Mouse (Mus musculus) retina, postnatal 7 days (tissue): ENCODE data around the gene BC030499.

Experiments
- DNase-seq: peaks from one replicate; pipeline ENCODE4 v3.0.0-alpha.2; 2012; ENCODE audit warnings: low read depth, low spot score

BC030499 gene

DNA sequence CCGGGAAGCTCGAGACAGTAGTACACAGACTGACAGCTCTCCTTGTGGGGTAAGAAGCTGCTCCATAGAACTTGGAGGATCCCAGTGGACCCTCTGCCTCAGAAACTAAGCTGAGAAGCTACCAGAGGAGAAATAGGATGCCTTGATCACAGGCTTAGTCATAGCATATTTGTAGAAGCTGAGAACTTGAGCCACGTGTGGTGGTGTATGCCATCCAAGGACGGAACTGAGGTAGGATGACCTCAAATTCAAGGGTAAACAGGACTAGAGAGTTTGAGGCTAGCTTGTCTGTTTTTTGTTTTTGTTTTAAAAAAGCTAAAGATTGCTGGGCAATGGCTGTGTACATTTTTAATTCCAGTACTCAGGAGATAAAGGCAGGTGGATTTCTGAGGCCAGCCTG lies 14.6 kb downstream of the BC030499 start:
- no peak for DNase-seq

DNA sequence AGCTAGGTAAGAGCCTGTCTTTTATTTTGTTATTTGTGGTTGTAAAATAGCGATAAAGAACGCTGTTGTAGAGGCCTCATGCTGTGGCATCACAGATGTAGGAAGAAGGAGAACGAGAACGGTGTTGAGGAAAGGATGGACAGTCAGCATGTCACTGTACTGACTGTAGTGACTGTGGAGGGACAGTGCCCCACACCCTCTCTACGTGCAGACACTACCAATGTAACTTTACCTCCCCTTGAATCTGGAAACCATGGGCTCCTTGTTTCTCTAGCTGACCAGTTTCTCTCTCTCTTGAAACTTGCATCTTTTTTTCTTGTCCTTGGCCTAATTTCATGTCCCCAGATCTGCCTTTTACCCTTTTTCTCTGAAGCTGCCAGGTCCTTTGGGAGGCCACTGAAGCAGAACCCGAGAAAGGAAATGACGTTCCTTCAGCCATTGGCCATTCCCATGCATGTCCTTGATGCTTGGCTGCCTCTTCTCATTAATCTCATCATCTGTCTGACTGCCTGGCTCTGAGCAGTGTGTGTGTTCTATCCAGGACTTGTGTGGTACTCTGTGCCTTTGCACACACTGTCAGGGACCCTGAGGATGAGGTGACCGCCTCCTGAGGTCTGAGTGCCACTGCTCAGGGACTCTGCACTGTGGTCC lies 20.3 kb downstream of the BC030499 start:
- no peak for DNase-seq

DNA sequence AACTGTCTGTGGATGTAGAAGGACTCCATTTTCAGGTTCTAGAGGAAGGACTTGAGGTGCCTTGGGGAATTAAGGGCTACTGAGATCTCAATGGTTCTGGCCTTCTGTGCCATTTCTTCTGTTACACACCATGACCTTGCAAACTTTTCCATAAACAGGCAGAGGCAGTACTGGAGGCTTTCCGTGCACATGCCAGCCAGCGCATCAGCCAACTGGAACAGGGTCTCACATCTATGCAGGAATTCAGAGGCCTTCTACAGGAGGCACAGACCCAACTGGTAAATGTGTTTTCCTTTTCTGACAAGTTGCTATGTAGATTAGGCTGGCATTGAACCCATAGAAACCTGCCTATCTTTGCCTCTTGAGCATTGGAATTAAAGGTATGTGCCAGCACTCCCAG lies 23.0 kb downstream of the BC030499 start:
- DNase-seq: no peak

GRCm38 (mm10) chr11:78318411-78318810 lies 27.8 kb downstream of the BC030499 start:
- no peak for DNase-seq

DNA sequence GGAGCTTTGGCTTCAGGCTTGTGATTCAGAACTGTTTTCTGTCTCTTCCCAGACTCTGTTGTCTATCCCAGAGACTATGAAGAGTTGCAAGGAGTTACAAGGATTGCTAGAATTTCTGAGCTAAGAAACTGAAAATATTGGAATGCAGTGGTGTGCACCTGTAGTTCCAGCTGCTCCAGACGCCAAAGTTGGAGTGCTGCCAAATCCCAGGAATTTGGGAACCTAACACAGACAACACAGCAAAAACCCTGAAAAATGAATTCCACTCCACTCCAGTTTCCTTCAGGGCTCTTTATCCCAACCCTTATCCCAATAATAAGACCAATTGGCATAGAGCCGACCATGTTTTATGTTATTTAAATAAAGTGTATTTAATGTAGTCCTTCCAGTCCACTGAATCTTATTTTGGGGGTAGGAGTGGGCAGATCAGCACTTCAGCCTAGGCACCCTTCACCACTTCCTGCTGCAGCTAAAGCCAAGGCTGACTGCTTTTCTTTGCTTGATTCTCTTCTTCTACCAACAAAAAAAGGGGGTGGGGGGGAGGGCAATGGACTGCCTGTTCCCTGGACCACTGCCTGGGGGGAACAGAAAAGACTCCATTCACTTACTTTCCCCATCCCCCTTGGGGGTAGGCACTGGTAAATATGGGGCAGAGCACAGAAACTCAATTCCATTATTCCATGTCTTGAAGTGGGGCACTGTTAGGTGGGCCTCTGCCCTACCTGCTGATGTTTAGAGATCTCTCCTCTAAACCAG lies 31.6 kb downstream of the BC030499 start:
- no peak for DNase-seq

- DNase-seq: peak; percentile 65
Observed at GRCm38 (mm10) chr11:78322860-78323259, 32.2 kb downstream of the BC030499 start, which contains the start of gene Aldoc. TSS of gene Aldoc (plus strand) at chr11:78322968.

- DNase-seq: no peak
Observed at GRCm38 (mm10) chr11:78324000-78324785, 33.6 kb downstream of the BC030499 start.

DNA sequence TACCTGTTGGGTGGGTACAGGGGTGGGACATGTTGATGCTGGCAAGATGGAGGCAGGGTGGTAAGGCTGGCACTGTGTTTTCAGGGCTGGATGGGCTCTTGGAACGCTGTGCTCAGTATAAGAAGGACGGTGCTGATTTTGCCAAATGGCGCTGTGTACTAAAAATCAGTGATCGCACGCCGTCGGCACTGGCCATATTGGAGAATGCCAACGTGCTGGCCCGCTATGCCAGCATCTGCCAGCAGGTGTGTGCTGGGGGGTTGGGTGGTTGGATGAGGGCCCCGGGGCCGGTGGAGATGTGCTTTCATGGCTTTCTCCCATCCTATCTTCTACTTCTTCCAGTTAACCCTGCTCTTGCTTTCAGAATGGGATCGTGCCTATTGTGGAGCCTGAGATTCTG lies 34.3 kb downstream of the BC030499 start:
- no peak for DNase-seq

GRCm38 (mm10) chr11:78327215-78327614 lies 36.6 kb downstream of the BC030499 start:
- DNase-seq: no peak

DNA sequence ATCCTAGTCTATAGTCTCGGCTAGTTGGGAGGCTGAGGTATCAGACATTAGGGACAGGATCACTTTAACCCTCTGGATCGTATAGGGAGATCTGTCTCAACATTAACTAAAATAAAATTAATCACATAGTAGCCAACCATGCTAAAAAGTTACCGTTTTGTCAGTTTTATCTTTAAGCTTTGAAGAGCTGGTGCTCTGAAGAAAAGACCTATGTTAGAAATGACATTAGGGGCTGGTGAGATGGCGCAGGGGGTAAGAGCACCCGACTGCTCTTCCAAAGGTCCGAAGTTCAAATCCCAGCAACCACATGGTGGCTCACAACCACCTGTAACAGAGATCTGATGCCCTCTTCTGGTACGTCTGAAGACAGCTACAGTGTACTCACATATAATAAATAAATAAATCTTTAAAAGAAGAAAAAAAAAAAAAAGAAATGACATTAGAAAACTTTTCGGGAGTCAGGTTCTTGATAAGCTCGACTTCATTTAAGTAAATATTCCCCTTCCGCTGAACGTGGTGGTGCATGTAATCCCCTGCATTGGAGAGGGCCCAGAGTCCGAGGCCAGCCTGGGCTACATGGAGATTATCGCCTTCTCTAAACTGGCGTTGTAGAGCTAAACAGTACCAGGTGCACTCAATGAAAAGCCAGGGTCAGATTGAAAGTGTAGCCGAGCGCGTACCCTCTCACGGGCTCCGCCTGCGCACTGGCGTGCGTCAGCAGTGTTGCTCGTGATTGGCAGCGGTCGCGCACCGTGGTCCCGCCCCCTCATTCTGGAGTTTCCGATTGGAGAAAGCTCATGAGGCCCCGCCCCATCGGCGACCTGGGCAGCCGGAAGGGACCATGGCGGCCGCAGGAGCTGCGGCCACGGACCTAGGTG lies 37.2 kb downstream of the BC030499 start, which contains the start of gene Pigs:
Pigs (plus strand) TSS at position 782 of the 878 bp plus-strand sequence.
- peak; percentile 88 for DNase-seq

DNA sequence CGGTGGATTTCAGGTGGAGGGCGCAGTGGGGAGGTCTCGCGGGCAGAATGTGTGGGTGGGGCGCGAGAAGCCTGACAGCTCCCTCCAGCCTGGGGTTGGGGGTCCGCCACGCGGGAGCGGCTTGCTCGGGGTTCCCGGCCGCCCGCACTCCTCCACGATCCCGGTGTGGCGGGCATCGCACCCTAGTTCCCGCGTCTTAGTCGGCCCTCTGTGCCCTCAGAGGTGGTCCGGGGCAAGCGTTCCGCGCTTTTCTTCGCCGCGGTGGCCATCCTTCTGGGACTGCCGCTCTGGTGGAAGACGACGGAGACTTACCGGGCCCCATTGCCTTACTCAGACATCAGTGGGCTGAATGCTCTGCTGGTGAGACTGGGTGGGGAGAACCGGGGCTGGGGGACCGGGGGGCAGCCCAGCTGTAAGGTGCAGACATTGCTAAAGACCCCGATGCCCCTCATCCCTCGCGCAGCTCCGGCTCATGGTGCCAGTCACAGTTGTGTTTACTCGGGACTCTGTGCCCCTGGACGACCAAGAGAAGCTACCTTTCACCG lies 37.9 kb downstream of the BC030499 start:
- DNase-seq: no peak

DNA sequence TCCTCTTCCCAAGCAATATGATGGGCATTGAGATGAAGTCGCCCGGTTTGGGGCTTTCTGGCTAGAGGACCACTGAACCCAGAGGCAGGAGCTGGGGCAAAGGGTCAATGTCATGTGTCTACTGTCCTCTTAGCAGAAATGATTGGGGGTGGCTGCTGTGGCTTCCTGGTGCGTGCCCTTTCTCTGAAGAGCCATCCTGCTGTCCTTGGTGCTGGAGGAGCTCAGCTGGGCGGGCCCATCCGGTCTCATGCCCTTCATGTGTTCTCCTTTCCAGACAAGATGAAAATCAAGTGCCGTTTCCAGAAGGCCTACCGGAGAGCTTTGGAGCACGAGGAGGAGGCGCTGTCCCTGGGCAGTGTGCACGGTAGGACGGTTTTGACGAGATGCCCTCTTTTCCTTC lies 42.0 kb downstream of the BC030499 start:
- no peak for DNase-seq

- DNase-seq: no peak
Observed at GRCm38 (mm10) chr11:78333992-78334391, 43.4 kb downstream of the BC030499 start.

GRCm38 (mm10) chr11:78337040-78337439 lies 46.4 kb downstream of the BC030499 start:
- no peak for DNase-seq

DNA sequence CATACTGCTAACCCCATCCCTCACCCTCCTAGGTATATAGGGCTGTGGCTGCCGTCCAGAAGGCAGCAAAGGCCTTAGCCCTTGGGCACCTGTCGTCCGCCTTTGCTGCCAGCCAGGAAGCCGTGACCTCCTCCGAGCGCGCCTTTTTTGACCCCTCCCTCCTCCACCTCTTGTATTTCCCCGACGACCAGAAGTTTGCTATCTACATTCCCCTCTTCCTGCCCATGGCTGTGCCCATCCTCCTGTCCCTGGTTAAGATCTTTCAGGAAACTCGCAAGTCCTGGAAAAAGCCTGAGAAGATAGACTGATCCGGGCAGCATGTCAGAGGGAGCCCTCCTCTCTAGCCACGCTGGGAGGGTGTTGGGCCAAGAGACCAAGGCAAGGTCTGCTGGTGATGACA lies 51.1 kb downstream of the BC030499 start:
- DNase-seq: no peak

DNA sequence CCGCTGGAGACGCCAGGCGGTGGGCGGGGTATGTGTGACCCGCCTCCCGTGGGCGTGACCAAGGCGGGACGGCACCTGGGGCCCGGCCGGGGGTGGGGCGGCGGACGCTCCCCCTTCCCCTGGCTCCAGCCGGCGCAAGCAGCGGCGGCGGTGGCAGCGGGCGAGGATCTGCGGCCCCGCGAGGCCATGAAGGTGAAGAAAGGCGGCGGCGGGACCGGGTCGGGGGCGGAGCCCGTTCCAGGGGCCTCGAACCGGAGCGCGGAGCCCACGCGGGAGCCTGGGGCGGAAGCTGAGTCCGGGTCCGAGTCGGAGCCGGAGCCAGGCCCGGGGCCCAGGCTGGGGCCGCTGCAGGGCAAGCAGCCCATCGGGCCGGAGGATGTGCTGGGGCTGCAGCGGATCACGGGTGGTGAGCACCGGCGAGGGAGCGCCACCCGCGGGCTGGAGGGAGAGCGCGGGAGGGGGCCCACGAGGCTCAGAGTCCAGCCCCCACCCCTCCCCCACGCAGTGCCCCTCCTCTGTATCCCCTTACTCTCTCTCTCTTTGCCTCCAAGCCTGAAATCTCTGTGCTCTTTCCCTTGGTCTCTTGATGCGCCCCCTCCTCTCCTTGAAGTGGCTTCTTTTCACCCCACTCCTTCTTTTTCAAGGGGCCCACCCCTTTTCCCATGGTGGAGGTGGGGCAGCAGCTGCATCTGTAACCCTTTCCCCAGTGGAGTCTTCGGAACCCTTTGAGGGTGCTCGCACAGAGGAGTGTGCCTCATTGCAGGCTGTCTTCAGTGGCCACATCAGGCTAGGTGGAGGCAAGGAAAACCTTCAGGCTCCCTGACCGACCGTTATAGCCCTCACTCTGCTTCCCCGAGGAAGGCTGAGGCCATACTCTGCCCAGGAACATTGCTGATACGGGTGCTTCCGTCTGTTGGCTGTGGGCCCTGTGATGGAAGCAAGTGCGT lies 53.0 kb downstream of the BC030499 start, which contains the start of gene Unc119:
Unc119 (plus strand) TSS at position 102 of the 947 bp plus-strand sequence.
- peak; percentile 70 for DNase-seq

DNA sequence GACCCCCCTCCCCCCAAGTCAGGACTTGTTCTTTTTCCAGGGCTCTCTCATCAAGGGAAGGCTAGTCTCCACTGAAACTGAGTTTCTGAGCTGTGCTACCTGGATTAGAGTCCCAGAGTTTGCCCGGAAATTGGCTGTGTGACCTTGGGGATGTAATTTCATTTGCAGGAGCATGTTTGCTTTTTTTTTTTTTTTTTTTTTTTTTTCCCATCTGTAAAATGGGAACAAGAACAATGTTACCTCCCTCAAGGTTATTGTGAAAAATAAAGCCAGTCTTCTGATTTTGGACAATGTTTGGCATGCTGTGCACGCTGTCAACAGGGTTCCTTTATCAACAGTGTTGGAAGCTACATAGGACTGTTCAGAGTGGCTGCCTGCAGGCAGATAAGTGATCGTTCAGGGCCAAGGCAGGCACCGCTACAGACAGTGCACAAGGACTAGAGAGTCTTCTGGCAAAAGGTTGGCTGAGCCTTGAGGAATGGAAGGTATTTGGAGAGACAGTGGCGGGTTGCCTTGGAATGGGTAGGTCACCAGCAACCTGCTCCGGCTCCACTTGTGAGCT lies 53.8 kb downstream of the BC030499 start:
- no peak for DNase-seq

DNA sequence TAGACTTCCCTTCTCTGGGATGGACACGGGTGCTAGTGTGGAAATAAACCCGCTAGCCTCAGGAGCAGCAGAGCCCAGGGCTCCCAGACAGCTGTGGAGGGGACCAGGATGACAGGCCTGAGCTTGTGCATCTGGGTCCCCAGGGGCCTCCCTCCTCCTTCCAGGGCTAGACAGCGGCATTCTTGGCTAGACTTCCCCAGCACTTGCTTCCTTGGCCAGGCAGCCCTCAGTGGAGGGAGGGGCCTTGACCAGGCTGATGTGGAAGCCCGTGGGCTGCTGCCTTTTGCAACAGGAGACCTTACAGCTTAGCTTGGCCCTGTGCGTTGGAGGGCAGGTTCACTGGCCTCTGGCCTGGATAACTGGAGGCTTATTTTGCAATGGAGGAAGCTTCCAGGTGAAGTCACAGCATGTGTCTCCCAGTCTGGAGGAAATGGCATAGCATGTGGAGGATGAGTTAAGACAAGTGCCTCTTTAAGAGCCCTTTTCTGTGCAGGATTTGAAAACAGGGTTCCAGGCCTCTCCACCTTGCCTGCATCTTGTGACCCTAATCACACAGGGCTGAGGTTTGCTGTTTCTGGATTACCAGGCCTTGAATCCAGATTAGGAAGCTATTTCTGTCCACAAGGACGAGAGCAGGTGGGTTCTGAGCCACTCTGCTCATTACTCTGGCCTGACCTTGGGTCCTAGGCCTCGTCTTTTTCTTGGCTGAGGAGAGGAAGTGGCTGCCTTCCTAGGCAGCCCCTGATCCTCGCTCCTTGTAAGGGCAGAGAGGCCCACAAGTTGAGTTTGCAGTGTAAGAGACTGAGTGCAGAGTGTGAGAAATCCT lies 54.5 kb downstream of the BC030499 start:
- peak; percentile 68 for DNase-seq

DNA sequence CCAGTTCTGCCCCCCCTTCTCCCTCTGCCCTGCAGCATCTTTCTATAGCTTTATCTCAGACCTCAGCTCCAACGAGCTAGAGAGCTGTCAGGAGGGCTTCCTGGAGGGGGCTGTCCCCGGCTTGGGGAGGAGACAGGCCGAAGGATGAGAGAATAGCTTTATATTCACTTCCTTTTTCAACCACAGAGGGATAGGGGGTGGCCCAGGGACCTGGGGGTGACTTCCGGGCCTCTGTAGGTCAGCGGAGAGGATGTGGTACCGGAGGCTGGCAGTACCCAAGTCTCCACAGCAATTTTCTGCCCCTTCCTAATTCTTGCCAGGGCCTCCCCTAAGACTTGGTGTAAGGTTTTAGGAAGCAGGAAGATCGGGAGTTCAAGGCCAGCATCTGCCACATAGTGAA lies 55.2 kb downstream of the BC030499 start:
- DNase-seq: no peak
